Mouse (Mus musculus): ENCODE measurements around the gene Tspan32.
A peak's percentile ranks its signal among the peaks of the same experiment; 100 is the strongest.

Tspan32 gene

DNA sequence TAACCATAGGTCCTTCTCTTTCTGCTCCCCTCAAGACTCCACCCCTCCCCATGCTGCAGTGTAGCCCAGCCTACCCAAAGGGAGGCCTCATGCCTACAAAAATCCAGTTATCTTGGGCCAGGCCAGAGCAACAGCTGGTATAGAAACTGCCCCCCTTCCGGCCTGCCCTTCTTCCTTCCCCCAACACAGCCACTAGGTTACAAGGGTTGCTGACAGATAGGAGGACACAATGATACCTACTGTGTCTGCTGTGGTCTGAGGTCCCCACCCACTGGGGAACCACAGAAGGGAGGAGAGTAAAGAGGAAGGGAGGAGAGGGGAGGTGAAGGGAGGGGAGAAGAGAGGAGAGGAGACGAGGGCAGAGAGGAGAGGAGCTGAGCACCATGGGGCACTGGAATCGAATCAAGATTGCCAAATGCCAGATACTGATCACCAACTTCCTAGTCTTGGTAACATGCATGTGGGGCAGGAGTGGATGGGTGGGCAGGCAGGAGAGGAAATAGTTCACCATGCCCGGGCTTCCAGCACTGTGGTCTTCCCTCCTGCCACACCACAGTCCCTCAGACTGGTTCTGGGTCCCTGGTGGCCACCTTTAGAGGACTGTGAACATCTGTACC is at the start of gene Tspan32:
TSS of gene Tspan32 (plus strand) at position 320 of the 617 bp plus-strand sequence.
- no peak for DNase-seq

DNA sequence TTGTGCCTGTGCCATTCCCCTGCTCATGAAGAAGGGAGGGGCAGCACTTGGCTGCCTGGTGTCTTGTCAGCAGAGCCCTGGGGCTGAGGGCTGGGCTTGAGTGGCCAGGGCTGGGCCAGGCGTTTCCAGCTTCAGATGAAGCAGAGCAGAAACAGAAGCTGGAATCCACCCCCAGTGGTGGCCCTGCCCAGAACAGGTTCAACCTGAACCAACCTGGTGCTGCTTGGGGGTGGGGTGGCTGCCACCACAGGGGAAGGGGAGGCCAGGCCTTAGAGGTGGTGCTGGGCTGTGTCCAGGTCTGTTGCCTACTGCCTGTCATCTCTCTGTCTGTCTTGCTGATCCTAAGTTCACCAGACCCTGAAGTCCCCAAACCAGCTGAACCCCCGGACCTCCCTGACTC is 48.8 kb upstream of the Tspan32 start:
- no peak for DNase-seq

DNA sequence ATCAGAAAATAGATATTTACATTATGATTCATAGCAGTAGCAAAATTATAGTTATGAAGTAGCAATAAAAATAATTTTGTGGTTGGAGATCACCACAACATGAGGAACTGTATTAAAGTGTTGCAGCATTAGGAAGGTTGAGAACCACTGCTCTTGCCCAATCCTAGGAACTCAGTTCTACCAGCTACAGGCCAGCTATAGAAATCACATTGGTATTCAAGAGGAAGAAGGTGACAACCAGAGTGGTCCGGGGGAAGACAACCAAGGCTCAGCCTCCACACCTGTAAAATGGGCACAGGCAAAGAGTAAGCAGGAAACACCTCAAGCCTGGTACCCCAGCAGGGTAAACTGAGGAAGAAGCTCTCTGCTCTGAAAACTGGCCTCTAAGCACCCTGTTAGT is 46.0 kb upstream of the Tspan32 start:
- no peak for DNase-seq

DNA sequence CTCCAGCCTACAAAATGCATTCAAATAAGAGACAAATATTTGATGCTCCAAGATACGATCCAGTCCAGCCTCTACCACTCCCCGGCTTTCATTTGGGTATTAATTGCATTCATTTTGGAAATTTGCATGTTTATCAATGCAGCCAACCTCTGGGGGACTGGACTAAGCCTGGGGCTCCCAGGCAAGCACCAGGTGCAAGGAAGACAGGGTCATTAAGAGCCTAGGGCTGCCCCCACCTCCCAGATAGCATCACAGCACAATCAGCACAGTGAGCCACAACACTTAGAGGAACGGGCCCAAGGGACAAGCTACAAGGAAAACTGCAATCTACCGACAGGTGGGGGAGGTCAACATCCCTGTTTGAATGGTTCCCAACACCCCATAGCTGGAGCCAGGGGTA is 45.1 kb upstream of the Tspan32 start:
- DNase-seq = no peak

DNA sequence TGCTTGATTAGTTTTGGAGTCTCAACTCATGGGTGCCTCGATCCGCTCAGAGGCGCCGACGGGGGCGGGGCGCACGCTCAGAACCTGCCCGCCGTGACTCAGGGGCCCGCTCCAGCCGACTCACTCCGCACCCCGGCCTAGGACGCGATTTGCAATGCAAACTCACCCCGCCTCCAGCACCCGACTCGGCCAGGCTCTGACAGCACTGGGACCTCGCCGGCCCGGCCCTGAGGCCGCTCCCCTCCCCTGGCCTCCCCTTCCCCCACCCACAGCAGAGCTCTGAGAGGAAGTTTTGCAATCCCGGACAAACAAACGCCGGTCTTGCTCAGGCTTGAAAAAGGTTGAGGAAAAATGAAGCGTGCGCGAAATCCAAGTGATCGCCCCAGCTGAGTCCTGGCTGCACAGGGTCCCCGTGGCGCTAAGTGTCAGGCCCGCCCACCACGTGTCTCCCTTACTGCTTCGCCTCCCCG is 37.4 kb upstream of the Tspan32 start:
- DNase-seq = no peak

DNA sequence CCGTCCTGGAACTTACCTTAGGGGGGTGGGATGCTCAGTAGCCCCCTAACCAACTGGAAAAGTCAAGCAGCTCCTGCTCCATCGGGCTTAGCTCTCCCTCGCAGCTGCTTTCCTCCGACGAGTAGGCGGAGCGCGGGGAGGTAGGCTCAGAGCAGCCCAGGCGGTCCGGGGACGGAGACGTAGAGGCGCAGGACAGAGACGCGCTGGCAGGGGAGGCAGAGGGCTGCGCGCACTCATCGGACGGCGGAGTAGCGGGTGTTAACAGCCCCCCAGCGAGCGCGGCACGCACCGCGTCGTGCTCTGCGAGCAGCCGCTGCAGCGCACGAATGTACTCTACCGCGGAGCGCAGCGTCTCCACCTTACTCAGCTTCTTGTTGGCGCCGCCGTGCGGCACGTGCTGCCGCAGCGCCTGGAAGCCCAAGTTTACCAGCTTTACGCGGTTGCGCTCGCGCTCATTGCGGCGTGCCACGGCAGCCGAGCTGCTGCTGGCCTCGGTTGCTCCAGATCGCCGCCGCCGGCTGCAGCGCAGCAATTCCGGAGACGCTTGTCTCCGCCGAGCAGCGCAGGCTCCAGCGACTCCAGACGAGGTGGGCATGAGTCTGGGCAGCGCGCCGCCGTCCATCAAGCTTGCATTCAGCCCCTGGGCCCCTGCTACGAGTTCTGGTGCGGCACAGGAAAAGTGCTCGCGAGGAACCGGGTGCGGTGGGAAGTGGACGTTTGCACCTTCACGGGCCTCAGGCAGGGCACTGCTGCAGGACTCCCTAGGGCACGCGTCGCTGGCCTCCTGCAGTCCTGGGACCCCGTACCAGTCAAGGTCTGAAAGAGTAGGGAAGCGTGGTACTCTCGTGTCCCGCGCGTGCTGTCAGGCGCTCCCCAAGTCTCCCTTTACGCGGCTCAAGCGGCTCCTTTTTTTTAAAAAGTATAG is 36.7 kb upstream of the Tspan32 start:
- peak; percentile 71 for DNase-seq

DNA sequence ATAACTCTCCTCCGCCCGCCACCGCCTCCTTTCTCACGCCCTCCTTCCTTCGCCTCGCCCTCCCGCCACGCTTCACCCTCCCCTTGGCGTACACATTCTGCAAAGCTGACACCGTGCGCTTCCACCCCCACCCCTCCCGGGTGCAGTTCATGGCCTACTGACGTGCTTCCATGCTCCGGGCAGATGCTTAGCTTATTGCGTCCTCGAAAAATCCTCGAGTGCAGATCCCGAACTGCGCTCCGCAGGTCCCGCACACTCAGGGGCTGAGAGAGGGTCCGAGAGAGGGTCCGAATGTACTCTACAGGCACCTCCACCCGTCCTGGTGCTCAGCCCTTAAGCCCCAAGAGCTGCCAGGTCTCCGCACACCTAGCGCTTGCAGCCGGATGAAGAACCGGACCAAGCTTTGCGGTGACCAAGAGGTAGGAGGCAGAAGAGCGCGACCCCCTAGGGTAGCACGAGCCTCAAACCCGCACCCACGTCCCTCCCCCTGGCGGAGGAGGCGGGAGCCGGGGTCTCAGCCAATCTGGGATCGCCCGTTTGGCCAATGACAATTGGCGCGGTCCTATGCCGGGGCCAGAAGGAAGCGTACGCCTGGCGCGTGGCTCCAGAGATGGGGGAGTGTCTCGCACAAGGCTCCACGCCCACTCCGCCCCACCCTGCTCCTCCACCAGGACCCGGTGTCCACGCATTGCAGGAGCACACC is 35.9 kb upstream of the Tspan32 start, which contains the start of gene Ascl2:
TSS of gene Ascl2 (minus strand) at position 456 of the 703 bp plus-strand sequence.
- DNase-seq = no peak

DNA sequence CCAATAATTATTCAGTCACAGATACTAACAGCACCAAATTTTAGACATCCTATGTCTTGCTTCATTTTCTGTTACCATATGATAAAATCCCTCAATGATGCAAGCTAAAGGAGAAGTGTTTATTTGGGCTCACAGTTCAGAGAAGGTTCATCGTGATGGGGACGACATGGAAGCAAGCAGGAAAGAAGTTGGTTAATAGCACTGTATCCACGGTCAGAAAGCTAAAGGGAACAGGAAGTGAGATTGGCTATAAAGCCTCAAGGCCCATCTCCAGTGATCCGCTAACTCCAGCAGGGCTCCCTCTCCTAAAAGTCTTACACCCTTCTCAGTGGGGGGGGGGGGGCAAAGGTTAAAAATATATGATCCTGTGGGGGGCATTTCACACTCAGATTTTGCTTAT is 22.9 kb upstream of the Tspan32 start:
- DNase-seq = no peak

DNA sequence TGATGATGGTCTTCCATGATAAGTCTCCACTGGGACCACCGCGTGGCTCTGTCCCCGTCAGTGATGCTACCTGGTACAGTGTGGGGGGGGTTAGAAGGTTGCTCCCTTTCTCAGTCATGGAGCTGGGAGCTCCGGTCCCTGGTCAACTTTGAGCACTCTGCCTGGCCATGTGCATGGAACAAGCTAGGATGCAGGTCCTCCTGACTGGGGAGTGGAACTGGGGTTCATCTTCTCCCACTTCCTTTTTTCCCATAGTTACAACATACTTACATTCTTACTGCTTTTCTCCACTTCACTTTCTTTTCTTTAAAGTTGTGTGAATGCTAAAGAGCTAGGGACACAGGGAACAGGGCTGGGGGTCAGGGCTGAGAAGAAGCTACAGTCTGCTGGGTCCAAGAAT is 19.7 kb upstream of the Tspan32 start:
- no peak for DNase-seq

DNA sequence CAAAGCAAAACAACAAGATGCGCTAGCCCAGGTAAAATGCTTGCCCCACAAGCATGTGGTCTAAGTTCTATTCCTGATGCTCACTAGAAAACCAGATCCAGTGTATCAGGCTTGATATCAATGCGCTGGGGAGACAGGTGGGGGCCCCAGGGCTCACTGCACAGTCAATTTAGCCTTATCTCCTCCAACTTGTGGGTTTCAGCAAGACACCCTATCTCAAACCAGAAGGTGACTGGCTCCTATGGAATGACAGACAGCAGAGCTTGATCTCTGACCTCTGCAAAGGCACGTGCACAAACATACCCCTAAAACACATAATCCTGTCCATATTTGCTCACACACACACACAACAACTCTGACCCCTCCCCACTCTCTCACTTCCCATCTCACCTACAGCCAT is 17.1 kb upstream of the Tspan32 start:
- no peak for DNase-seq

DNA sequence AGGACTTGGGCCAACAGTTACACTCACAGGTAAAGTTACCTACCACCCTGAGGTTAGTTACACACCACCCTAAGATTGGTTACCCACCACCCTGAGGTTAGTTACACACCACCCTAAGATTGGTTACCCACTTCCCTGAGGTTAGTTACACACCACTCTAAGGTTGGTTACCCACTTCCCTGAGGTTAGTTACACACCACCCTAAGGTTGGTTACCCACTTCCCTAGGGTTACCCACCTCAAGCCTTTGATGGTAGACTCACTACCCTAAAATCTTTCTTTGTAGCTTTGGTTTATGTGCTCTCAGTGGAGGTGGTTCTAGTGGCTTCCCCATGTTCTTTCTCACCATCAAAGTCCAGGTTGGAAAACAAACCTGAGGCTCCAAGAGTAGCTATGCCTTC is 9.8 kb upstream of the Tspan32 start:
- DNase-seq = no peak

DNA sequence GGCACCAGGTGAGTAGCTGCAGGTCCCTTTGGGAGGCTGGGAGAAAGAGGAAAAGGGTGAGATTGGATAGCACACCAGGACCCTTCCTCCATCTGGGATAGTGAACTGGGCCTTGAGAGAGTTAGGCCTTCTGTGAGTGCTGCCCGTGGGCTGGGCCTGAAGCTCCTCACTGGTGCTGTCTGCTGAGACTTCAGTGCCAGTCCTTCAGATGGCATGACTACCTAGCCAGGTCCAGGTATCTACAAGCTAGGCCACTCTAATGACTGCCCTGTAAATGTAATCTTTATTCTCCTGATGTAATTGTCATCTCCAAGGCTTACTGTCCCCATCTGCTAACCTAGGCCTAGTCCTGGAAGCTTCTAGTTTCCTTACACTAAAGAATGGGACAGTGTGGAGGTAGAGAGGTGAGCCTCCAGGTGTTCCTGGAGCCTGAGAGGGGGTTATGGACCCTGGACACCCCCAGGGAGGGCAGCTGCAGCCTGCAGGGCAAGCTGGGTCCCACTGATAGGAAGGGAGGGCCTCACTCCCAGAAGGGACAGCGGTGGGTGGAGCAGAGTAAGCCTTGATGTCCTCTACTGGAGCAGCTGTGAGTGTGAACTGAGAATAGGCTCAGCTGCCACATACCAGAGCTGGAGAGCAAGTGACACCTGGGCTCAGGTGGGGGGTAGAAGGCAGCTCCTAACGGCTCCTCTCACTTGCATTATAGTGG is 9.1 kb upstream of the Tspan32 start:
- no peak for DNase-seq

DNA sequence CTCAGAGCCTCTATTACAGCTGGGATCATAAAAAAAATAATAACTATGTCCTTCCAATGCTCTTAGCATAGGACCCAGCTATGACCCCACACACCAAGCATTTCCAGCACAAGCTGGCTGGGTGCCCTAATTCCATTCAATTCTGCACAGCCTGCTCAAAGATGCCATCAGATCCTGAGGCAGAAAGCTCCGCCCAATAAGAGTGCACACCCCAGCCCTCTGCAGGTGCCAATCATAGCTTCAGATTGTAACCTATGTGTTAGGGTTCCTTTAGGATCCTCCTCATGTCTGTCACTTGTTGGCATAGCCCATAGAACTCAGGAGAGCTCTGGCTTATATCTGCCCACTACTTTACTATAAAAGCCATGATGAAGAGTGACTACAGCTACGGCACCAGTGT is 7.8 kb upstream of the Tspan32 start:
- DNase-seq = no peak

DNA sequence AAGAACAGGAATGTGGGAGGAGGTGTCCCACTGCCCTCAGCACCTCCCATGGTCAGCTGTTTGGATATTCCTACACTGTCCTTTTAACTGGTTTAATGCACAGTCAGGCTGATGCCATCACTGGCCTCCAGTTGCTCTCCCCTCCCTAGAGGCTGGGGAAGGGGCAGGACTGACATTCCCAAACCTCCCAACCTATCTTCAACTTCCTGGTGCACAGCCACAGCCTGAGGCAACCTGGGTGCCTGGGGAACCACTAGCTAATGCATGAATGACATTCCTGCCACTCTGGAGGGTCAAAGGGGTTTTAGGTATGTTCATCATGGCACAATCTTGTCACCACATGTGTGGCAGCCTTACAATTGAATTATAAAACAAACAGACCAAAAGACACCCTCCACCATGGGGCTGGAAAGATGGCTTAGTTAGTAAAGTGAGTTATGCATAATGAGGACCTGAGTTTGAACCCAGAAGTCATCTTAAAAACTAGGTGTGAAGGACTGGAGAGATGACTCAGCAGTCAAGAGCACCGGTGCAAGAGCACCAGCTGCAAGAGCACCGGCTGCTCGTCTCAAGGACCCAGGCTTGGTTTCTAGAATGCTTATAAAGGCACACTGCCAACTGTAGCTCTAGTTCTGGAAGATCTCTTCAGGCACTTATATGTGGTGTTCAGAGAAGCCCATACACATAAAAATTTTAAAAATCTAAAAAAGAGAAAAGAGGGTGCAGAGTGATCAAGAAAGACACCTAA is 7.3 kb upstream of the Tspan32 start:
- DNase-seq = no peak

DNA sequence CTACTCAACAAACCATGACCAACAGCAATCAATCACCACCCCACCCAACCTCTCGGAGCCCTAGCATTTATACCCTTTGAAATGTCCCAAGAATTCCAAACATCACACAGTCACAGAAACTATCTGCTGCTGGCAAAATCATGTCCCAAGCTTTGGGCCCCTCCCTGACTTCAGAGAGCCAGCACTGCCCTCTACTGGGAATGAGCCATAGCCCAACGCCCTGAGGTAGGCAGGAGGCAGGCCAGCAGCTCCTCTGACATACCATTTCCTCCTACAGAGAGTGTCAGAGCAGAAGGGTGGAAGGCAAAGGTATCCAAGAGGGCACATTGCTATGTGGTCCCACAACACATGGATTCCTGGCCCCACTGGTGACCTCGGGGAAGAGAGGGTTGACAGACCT is 2.2 kb upstream of the Tspan32 start:
- no peak for DNase-seq

DNA sequence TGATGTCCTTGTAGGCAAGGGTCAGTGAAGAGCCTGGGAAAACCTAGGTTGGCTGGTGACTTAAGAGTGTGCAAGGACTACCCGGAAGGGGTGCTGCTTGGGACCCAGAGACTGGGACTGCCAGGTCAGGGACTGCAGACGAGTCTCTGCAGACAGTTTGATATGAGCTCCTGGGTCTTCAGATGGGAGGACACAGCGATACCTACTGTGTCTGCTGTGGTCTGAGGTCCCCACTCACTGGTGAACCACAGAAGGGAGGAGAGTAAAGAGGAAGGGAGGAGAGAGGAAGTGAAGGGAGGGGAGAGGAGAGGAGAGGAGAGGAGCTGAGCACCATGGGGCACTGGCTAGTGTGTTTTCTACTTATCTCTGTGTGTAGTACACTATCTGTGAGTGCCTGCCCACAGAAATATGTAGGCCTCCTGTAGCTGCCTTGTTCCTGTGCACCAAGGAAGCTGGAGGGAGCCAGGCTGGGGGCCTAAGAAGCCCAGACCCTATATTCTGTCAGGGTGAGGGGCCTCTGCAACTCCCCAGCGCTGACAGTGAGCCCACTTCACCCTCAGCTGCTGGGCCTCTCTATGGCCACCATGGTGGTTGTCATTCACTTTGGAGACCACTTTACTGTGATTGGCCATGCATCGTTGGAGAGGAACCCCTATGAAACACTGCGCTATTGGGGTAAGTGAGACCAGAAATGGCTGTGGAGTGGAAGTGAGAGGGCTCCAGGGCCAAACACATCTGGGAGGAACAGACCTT is 674 bp downstream of the Tspan32 start:
- DNase-seq = no peak

DNA sequence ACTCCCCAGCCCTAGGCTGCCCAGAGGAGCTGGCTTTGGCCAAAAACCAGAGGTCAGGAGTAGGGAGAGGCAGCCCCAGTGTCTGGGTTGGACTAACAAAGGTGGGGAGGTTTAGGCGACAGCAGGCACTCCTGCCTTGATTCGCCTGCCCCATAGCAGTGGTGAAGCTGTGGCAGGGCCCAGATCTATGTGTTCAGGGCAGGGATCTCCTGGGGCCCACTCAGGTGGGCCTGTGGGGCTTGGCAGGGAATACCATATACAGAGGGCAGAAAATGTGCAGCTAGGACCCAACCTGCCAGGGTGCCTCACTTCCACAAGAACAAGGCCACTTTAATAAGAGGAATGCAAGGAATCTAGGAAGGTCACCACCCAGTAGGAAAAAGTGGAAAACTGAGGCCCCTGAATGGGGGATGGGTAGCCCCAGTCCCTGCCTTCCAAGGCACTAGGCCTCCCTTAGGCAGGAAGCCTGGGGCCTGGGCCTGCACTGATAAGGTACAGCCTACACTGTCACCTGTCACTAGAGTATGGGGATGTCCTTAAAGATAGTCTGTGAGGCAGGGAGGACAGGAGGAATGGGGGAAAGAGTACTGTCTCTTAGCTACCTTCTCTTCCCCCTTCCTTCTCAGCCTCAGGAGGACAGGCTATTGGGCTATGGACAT is 1.4 kb downstream of the Tspan32 start:
- no peak for DNase-seq

DNA sequence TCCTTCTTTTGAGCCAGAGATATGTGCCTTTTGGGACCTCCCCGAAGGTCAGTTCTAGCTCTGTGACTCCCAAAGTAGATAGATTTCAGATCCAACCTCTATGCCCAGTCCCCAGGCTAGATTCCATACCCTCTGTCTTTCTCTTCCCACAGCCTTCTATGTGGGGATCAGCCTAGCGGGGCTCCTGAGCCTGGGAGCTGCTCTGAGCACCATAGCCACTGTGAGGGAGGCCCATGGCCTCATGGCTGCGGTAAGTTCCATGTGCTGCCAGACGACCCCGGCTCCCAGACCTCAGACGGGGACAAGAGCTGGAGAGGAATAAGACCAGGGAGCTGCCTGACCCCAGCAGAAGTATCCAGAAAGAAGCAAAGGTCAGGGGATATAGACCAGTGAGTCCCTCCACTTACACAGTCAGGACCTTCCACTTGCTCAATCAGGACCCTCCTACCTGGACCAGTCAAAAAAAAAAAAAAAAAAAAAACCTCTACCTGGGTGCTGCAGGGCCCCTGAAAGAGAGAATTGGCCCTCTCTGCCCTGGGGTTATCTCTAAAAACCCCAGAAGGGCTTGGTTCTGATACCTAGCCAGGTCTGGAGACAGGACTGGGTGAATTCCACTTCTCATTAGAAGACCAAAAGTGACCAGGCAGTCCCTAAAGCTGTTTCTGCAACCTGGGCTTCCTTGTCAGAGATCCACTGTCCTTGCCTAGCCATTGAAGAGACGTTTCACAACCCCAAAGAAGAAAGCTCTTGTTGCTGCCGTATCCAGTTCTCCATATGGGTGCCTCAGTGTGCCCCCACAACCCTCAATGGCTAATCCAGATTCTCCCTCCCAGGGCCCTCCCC is 2.1 kb downstream of the Tspan32 start:
- DNase-seq = no peak

DNA sequence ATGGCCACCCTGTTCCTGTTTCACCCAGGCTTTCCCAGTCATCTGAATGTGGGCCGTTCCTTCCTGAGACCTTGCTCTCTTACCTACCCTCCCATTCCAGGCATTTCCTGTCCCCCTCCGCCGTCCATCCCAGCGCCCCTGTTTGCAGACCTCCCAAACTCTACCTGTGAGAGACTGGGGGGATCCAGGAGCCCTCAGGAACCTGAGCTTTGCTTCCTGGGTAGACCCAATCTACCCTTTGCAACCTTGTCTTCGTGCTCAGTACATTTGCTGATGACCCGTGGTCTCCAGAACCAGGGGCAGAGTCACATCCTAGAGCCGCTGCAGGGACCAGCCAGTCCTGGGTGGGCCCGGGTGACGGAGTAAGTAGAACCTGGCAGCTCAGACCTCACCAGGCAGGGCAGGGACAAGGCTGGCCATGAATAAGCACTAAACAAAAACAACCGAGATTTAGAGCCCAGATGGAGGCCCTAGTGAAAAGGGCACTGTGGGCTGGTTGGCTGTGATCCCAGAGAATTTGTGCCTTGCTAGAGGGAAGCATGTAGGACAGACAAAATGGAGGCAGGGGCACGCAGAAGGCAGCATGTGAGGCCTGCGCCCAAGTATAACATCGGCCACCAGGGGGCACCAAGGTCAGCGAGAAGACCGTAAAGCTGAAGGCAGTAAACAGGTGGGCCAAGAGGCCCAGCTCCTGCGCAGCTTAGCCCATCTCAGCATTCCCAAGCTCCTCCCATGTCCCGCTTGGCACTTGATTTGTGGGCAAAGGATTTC is 2.9 kb downstream of the Tspan32 start:
- peak; percentile 97 for DNase-seq
